Mouse (Mus musculus) G1E (cell line): Measurements from ENCODE around the gene Specc1l. TPM values are rescaled to one million over a fixed set of nuclear protein-coding genes. Genes with fewer than 3 reads are reported as not detected.
A peak's percentile ranks its signal among the peaks of the same experiment; 100 is the strongest.

Source experiments
- ATAC-seq: 2 replicates; pipeline ENCODE4 v1.8.0; 2016; ENCODE audit warnings: mild to moderate bottlenecking; ENCODE audit not compliant: insufficient number of reproducible peaks, poor library complexity, low FRiP score, severe bottlenecking; ENCODE audit errors: extremely low read depth
- DNase-seq: peaks from one replicate; pipeline ENCODE4 v3.0.0; 2012; ENCODE audit warnings: low spot score
- H3K27me3 ChIP-seq: 2 replicates; pipeline ENCODE4 v1.6.1; 2012; ENCODE audit warnings: mild to moderate bottlenecking, low read length, inconsistent platforms; ENCODE audit not compliant: insufficient read depth
- H3K36me3 ChIP-seq: replicated peaks from 2 replicates; pipeline ENCODE3; 2012; ENCODE audit warnings: mild to moderate bottlenecking, inconsistent platforms
- H3K4me1 ChIP-seq: 2 replicates; pipeline ENCODE4 v1.6.1; 2012; ENCODE audit warnings: low read depth, low read length, inconsistent platforms, mixed read lengths; ENCODE audit not compliant: insufficient read depth
- H3K4me3 ChIP-seq: 2 replicates; pipeline ENCODE4 v1.5.1; 2012; ENCODE audit warnings: low read depth, mild to moderate bottlenecking, inconsistent platforms, low read length, moderate library complexity, mixed read lengths
- H3K9me3 ChIP-seq: replicated peaks from 2 replicates; pipeline ENCODE4 v1.6.1; 2012; ENCODE audit warnings: inconsistent platforms
- CTCF ChIP-seq: IDR thresholded peaks from 2 replicates; pipeline ENCODE4 v1.5.1; 2012; ENCODE audit warnings: low read depth, low read length, inconsistent platforms, mixed read lengths
- GATA1 ChIP-seq: IDR thresholded peaks from 2 replicates; pipeline ENCODE4 v1.6.1; 2012; ENCODE audit warnings: borderline replicate concordance, low read length, inconsistent platforms, mixed read lengths
- GATA2 ChIP-seq: IDR thresholded peaks from 2 replicates; pipeline ENCODE4 v1.6.1; 2012; ENCODE audit warnings: low read depth, low read length, inconsistent platforms, borderline replicate concordance
- POLR2AphosphoS5 ChIP-seq: IDR thresholded peaks from 2 replicates; pipeline ENCODE4 v1.6.1; 2012; ENCODE audit warnings: low read depth, low read length, inconsistent platforms; ENCODE audit not compliant: insufficient replicate concordance
- TAL1 ChIP-seq: conservative IDR thresholded peaks from 2 replicates; pipeline ENCODE4 v1.6.1; 2012; ENCODE audit warnings: low read depth, low read length, inconsistent platforms, mixed read lengths
- polyA plus RNA-seq: library from polyadenylated mRNA; stranded (reverse); fragments of >175 nt; gene quantifications from 2 replicates; pipeline ENCODE4 v1.2.3, GENCODE M21; 2012
- total RNA-seq, 2 experiments: library from RNA; stranded (forward) in 1 of 2; stranded (reverse) in 1 of 2; fragments of 200-1000 nt in 1 of 2; fragments of >200 nt in 1 of 2; fragmentation: Nextera tagmentation in 1 of 2; gene quantifications; 2 replicates each; pipeline ENCODE4 v1.2.3; 2014 to 2017

The Specc1l gene
- total and polyA plus RNA-seq, 3 experiments: 6.6 to 31.1 (median 24.2) TPM

- no peaks in the 10 kb centered on the region for H3K9me3 ChIP-seq
- peak; percentile 84 for ATAC-seq
- TF ChIP-seq GATA2: no peak
- no peak for TF ChIP-seq POLR2AphosphoS5
- TF ChIP-seq GATA1: no peak
- no peak for TF ChIP-seq CTCF
- TF ChIP-seq TAL1: no peak
- peaks cover 23% of the 10 kb centered on the region for H3K4me1 ChIP-seq
- H3K36me3 ChIP-seq: peaks cover 89% of the 10 kb centered on the region
- no peaks in the 10 kb centered on the region for H3K27me3 ChIP-seq
- no peak overlapping the region for H3K4me3 ChIP-seq
- peak; percentile 35 for DNase-seq
Measured at GRCm38 (mm10) chr10:75301937-75302336, 90.1 kb downstream of the Specc1l start.

DNA sequence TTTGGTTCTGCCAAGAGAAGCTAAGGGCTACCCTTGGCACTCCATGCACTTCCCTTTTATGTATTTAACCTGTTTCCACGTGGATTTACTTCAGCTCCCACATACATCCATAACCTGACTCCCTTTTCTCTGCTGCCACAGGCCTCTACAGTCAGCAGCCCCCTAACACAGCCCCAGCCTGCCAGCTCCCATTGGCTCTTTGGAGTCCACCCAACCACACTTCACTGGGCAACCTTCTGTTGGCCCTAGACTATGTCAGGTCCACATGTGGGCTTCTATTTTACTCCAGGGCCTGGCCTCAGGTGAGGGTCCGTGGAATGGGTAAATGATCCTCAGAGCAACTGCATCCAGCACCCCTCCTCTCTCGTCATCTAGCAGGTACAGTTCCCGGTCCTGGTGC is 90.7 kb downstream of the Specc1l start:
- peaks cover 89% of the 10 kb centered on the region for H3K36me3 ChIP-seq
- H3K27me3 ChIP-seq: no peaks in the 10 kb centered on the region
- no peak for TF ChIP-seq GATA1
- TF ChIP-seq POLR2AphosphoS5: no peak
- TF ChIP-seq CTCF: no peak
- TF ChIP-seq GATA2: no peak
- no peak for TF ChIP-seq TAL1
- H3K4me3 ChIP-seq: no peak overlapping the region
- no peak for ATAC-seq
- no peak for DNase-seq
- peaks cover 25% of the 10 kb centered on the region for H3K4me1 ChIP-seq
- no peaks in the 10 kb centered on the region for H3K9me3 ChIP-seq

GRCm38 (mm10) chr10:75303324-75304048 is 91.6 kb downstream of the Specc1l start:
- no peak for DNase-seq
- no peak overlapping the region for H3K4me3 ChIP-seq
- H3K36me3 ChIP-seq: peaks cover 93% of the 10 kb centered on the region
- H3K9me3 ChIP-seq: no peaks in the 10 kb centered on the region
- H3K27me3 ChIP-seq: no peaks in the 10 kb centered on the region
- no peak for TF ChIP-seq POLR2AphosphoS5
- TF ChIP-seq GATA1: no peak
- ATAC-seq: no peak
- H3K4me1 ChIP-seq: peaks cover 25% of the 10 kb centered on the region

DNA sequence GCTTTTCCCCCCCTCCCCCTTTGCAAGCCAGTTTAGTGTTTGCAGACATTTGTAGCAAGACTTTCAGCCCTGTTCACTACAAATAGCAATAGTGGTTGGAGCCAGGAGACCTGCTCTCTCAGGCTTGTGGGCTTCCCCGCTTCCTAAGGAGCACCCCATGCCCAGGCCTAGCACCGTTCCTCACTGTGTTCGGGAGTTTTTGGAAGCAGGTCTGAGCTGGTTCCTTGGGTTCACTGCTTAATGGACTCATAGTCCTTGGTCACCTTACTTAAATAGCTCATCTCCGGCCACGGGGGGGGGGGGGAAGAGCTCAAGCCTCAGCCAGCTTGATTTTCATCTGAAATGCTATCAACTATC is 92.2 kb downstream of the Specc1l start:
- Histone ChIP-seq H3K27me3 (no peaks in the 10 kb centered on the region), H3K36me3 (peaks cover 94% of the 10 kb centered on the region), H3K9me3 (no peaks in the 10 kb centered on the region), H3K4me3 (no peak overlapping the region), H3K4me1 (peaks cover 25% of the 10 kb centered on the region)
- no peak for TF ChIP-seq GATA1
- TF ChIP-seq GATA2: no peak
- TF ChIP-seq CTCF: no peak
- TF ChIP-seq POLR2AphosphoS5: no peak
- TF ChIP-seq TAL1: no peak
- ATAC-seq (no peak), DNase-seq (no peak)

- Histone ChIP-seq H3K36me3 (peaks cover 94% of the 10 kb centered on the region), H3K27me3 (no peaks in the 10 kb centered on the region), H3K4me3 (no peak overlapping the region), H3K4me1 (peaks cover 25% of the 10 kb centered on the region), H3K9me3 (no peaks in the 10 kb centered on the region)
- TF ChIP-seq GATA1: no peak
- TF ChIP-seq TAL1: no peak
- TF ChIP-seq CTCF: no peak
- TF ChIP-seq GATA2: no peak
- no peak for TF ChIP-seq POLR2AphosphoS5
- DNase-seq (no peak), ATAC-seq (no peak)
Measured at GRCm38 (mm10) chr10:75304413-75304812, 92.5 kb downstream of the Specc1l start.

DNA sequence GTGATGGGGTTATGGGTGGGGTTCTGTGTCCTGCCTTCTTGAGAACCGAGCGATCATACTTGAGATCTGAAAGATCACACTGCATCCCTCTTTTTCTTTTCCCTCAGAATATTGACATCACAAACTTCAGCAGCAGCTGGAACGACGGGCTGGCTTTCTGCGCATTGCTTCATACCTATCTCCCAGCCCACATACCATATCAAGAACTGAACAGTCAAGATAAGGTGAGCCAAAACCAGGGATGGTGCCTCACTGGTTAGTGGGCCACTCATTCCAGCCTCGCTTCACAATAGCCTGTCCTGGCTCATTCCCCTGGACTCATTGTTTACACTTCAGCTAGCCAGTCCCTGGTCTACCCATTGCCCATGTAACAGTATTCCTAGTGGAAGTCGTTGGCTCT is 95.3 kb downstream of the Specc1l start:
- Histone ChIP-seq H3K9me3 (no peaks in the 10 kb centered on the region), H3K27me3 (no peaks in the 10 kb centered on the region), H3K4me3 (no peak overlapping the region), H3K4me1 (peaks cover 13% of the 10 kb centered on the region), H3K36me3 (peaks cover 99% of the 10 kb centered on the region)
- ATAC-seq (no peak), DNase-seq (no peak)
- no peak for TF ChIP-seq CTCF
